Mouse (Mus musculus) liver, embryonic 14.5 days (tissue): ENCODE measurements around the gene Nup107.

ENCODE experiments used
- CTCF ChIP-seq: IDR thresholded peaks from 2 replicates; pipeline ENCODE4 v1.5.1; 2016; ENCODE audit warnings: antibody characterized with exemption, low read depth, control low read depth
- EP300 ChIP-seq: IDR thresholded peaks from 2 replicates; pipeline ENCODE4 v1.6.1; 2016; ENCODE audit warnings: antibody characterized with exemption, low read depth

- TF ChIP-seq CTCF, result no peak
- no peak for TF ChIP-seq EP300
These were observed 35.7 kb downstream of the Nup107 start for GRCm38 (mm10) chr10:117756784-117757183.
